Mouse (Mus musculus): ENCODE results near the gene Bcl11a.

Bcl11a gene

GRCm38 (mm10) chr11:24152076-24152784, 74.4 kb downstream of the Bcl11a start:
- in situ Hi-C loops (cut with MboI, MseI), result no loop called here

GRCm38 (mm10) chr11:24153049-24153448, 75.2 kb downstream of the Bcl11a start:
- in situ Hi-C loops (cut with MboI, MseI), result no loop called here

GRCm38 (mm10) chr11:24158026-24158425, 80.2 kb downstream of the Bcl11a start:
- in situ Hi-C loops (cut with MboI, MseI), result no loop called here

GRCm38 (mm10) chr11:24159656-24160055, 81.8 kb downstream of the Bcl11a start:
- in situ Hi-C loops (cut with MboI, MseI), result no loop called here

- in situ Hi-C loops (cut with MboI, MseI), result no loop called here
Observed at GRCm38 (mm10) chr11:24161458-24161857, 83.6 kb downstream of the Bcl11a start.

- in situ Hi-C loops (cut with MboI, MseI), result no loop called here
Observed at GRCm38 (mm10) chr11:24162056-24162455, 84.2 kb downstream of the Bcl11a start.

- in situ Hi-C loops (cut with MboI, MseI), result no loop called here
Observed at GRCm38 (mm10) chr11:24163072-24163471, 85.2 kb downstream of the Bcl11a start.

GRCm38 (mm10) chr11:24164065-24164464, 86.2 kb downstream of the Bcl11a start:
- in situ Hi-C loops (cut with MboI, MseI), result no loop called here

GRCm38 (mm10) chr11:24171675-24172285, 93.9 kb downstream of the Bcl11a start:
- in situ Hi-C loops (cut with MboI, MseI), result no loop called here

- in situ Hi-C loops (cut with MboI, MseI), result no loop called here
Observed at GRCm38 (mm10) chr11:24172585-24172984, 94.7 kb downstream of the Bcl11a start.

GRCm38 (mm10) chr11:24174161-24174792, 96.4 kb downstream of the Bcl11a start:
- in situ Hi-C loops (cut with MboI, MseI), result no loop called here

GRCm38 (mm10) chr11:24177458-24177857, 99.6 kb downstream of the Bcl11a start:
- in situ Hi-C loops (cut with MboI, MseI), result no loop called here

GRCm38 (mm10) chr11:24178823-24179476, 101.1 kb downstream of the Bcl11a start:
- in situ Hi-C loops (cut with MboI, MseI), result no loop called here

- in situ Hi-C loops (cut with MboI, MseI), result no loop called here
Observed at GRCm38 (mm10) chr11:24180040-24180439, 102.2 kb downstream of the Bcl11a start.

GRCm38 (mm10) chr11:24183501-24183900, 105.6 kb downstream of the Bcl11a start:
- in situ Hi-C loops (cut with MboI, MseI), result no loop called here

- in situ Hi-C loops (cut with MboI, MseI), result no loop called here
Observed at GRCm38 (mm10) chr11:24184932-24185331, 107.1 kb downstream of the Bcl11a start.

GRCm38 (mm10) chr11:24190411-24190810, 112.6 kb downstream of the Bcl11a start:
- in situ Hi-C loops (cut with MboI, MseI), result no loop called here

GRCm38 (mm10) chr11:24196460-24197190, 118.8 kb downstream of the Bcl11a start:
- in situ Hi-C loops (cut with MboI, MseI), result no loop called here

GRCm38 (mm10) chr11:24197424-24197823, 119.6 kb downstream of the Bcl11a start:
- in situ Hi-C loops (cut with MboI, MseI), result no loop called here

- in situ Hi-C loops (cut with MboI, MseI), result no loop called here
Observed at GRCm38 (mm10) chr11:24199560-24199959, 121.7 kb downstream of the Bcl11a start.

GRCm38 (mm10) chr11:24200310-24200709, 122.5 kb downstream of the Bcl11a start:
- in situ Hi-C loops (cut with MboI, MseI), result no loop called here

GRCm38 (mm10) chr11:24201223-24201622, 123.4 kb downstream of the Bcl11a start:
- in situ Hi-C loops (cut with MboI, MseI), result no loop called here
